Mouse (Mus musculus) embryonic fibroblast, embryonic 13.5 days (primary cell): Measurements from ENCODE around the gene Dcakd.

Experiments used
- CTCF ChIP-seq: IDR thresholded peaks from 2 replicates; pipeline ENCODE4 v1.5.1; 2011; ENCODE audit warnings: mild to moderate bottlenecking, control low read depth, low read length, moderate library complexity, borderline replicate concordance; ENCODE audit not compliant: insufficient read depth
- POLR2A ChIP-seq: IDR thresholded peaks from 2 replicates; pipeline ENCODE4 v1.6.1; 2011; ENCODE audit warnings: low read depth, mild to moderate bottlenecking, control low read depth, low read length, moderate library complexity

DNA sequence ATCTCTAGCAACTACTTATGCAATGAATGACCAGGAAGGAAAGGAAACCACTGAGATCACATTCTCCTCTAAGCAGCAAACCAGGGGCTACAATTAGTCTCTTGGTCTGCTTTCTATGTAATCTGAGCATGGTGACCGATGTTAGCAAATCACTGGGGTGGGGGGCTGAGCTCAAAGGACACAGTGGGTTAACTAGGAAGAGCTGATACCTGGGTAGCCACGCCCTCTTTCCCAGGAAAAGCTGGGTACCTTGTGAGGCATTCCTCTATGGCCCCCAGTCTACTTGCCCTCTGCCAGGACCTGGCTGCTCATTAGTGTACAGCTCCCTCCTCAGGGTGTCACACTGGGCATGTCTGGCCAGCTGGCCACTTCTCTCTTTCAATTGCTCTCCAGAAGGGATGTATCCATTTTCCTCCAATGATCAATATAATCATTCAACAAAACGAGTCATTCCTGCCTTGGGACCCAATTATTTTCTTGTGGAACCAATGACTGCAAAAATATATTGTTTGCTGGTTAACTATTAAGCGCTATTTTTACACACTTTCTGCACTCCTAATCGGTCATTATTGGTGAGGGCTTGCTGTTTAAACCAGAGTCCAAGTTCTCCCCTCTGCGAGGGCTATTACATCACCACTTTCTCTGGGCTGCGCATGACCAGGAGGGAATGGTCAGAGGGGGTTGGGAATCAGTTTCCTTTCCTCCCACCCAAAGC, 21.7 kb downstream of the Dcakd start:
- no peak for TF ChIP-seq POLR2A
- no peak for TF ChIP-seq CTCF
